Mouse (Mus musculus) liver, embryonic 11.5 days (tissue): ENCODE data around the gene Gdf15. TPM values are rescaled to one million over a fixed set of nuclear protein-coding genes. Genes with fewer than 3 reads are reported as not detected.

ENCODE experiments used
- ATAC-seq: fragments of 200-750 bp; cut with Nextera tagmentation; replicated peaks from 2 replicates; pipeline ENCODE4 v1.8.0; 2017; ENCODE audit warnings: moderate number of reproducible peaks, mild to moderate bottlenecking, moderate TSS enrichment, moderate library complexity; ENCODE audit not compliant: low FRiP score
- DNase-seq: peaks from one replicate; pipeline ENCODE4 v3.0.0-alpha.2; 2017; ENCODE audit warnings: low spot score
- H3K27ac ChIP-seq: fragments of 300-500 bp; sonication (generic); 2 replicates; pipeline ENCODE4 v1.5.1; 2014; ENCODE audit warnings: mild to moderate bottlenecking, low read depth, low read length, control low read depth
- H3K27me3 ChIP-seq: fragments of 300-500 bp; sonication (generic); replicated peaks from 2 replicates; pipeline ENCODE4 v1.6.1; 2014; ENCODE audit warnings: low read length, mixed read lengths; ENCODE audit not compliant: control insufficient read depth, insufficient read depth
- H3K36me3 ChIP-seq: fragments of 300-500 bp; sonication (generic); 2 replicates; pipeline ENCODE4 v1.6.1; 2014; ENCODE audit warnings: mild to moderate bottlenecking, low read length, moderate library complexity, mixed read lengths; ENCODE audit not compliant: control insufficient read depth, insufficient read depth
- H3K4me1 ChIP-seq: fragments of 300-500 bp; sonication (generic); replicated peaks from 2 replicates; pipeline ENCODE4 v1.6.1; 2014; ENCODE audit warnings: low read length, mixed read lengths; ENCODE audit not compliant: control insufficient read depth, insufficient read depth
- H3K4me2 ChIP-seq: fragments of 300-500 bp; sonication (generic); 2 replicates; pipeline ENCODE4 v1.6.1; 2014; ENCODE audit warnings: mild to moderate bottlenecking, control low read depth, moderate library complexity
- H3K4me3 ChIP-seq: fragments of 300-500 bp; sonication (generic); 2 replicates; pipeline ENCODE4 v1.5.1; 2014; ENCODE audit warnings: low read depth, low read length, control low read depth
- H3K9ac ChIP-seq: fragments of 300-500 bp; sonication (generic); 2 replicates; pipeline ENCODE4 v1.6.1; 2014; ENCODE audit warnings: low read depth, low read length, control low read depth
- H3K9me3 ChIP-seq: fragments of 300-500 bp; sonication (generic); 2 replicates; pipeline ENCODE4 v1.6.1; 2016; ENCODE audit warnings: low read length, inconsistent platforms, mixed read lengths; ENCODE audit not compliant: control insufficient read depth
- WGBS: fragments of 180-500 bp; shearing (Covaris S2); extraction: QIAGEN DNeasy Blood & Tissue Kit; methylation state at CpG from one replicate; pipeline ENCODE4 v1.1.7; 2014; 5-methylcytosine and 5-hydroxymethylcytosine counted together
- polyA plus RNA-seq: library from polyadenylated mRNA; unstranded; fragments of >200 nt; fragmentation: Nextera tagmentation; extraction: Ambion mirVana; gene quantifications from 2 replicates; pipeline ENCODE4 v1.2.1, GENCODE M21; 2014

Gdf15 gene
- polyA plus RNA-seq: 4.2 and 4.9 TPM in 2 replicates

- ATAC-seq: 0 out of 2 replicates have a peak, but pooled peaks have one; percentile 4
- Histone ChIP-seq H3K9ac (peak within 1 kb of the TSS; percentile 61), H3K4me2 (peak within 1 kb of the TSS; percentile 90), H3K4me1 (peaks cover 43% of the 10 kb centered on the region), H3K36me3 (no peaks in the 10 kb centered on the region), H3K27me3 (peaks cover 9% of the 10 kb centered on the region; the same call in 1 of the 2 replicates), H3K27ac (peak within 1 kb of the TSS; percentile 89), H3K4me3 (peak within 1 kb of the TSS; percentile 59), H3K9me3 (no peaks in the 10 kb centered on the region)
- no peak for DNase-seq
- 69% methylated on average over 6 of the region's 6 CpGs for WGBS
Observed at GRCm38 (mm10) chr8:70632346-70632892, at the start of gene Gdf15. Gene Gdf15 (minus strand): TSS chr8:70632456.

GRCm38 (mm10) chr8:70681410-70681809 lies 49.2 kb upstream of the Gdf15 start:
- Histone ChIP-seq H3K27ac (no peak overlapping the region), H3K4me2 (no peak overlapping the region), H3K27me3 (no peaks in the 10 kb centered on the region), H3K36me3 (peaks cover 23% of the 10 kb centered on the region), H3K4me1 (peaks cover 25% of the 10 kb centered on the region), H3K4me3 (no peak overlapping the region), H3K9me3 (no peaks in the 10 kb centered on the region), H3K9ac (no peak overlapping the region)
- DNase-seq (no peak), ATAC-seq (no peak)
- 53% methylated on average over 3 of the region's 3 CpGs for WGBS

GRCm38 (mm10) chr8:70680039-70680438 lies 47.8 kb upstream of the Gdf15 start:
- Histone ChIP-seq H3K4me1 (peaks cover 34% of the 10 kb centered on the region), H3K27me3 (no peaks in the 10 kb centered on the region), H3K4me3 (no peak overlapping the region), H3K27ac (no peak overlapping the region), H3K9ac (no peak overlapping the region), H3K36me3 (peaks cover 24% of the 10 kb centered on the region), H3K9me3 (no peaks in the 10 kb centered on the region), H3K4me2 (no peak overlapping the region)
- WGBS: 75% methylated on average over 3 of the region's 3 CpGs
- ATAC-seq: no peak
- DNase-seq: no peak

- no peak for ATAC-seq
- DNase-seq: no peak
- peak overlapping the region; percentile 22; the same call in 1 of the 2 replicates for H3K9ac ChIP-seq
- WGBS: 95% methylated on average over 4 of the region's 4 CpGs
- H3K9me3 ChIP-seq: no peaks in the 10 kb centered on the region
- no peak overlapping the region for H3K27ac ChIP-seq
- peaks cover 24% of the 10 kb centered on the region for H3K36me3 ChIP-seq
- no peak overlapping the region for H3K4me3 ChIP-seq
- H3K27me3 ChIP-seq: no peaks in the 10 kb centered on the region
- H3K4me2 ChIP-seq: no peak overlapping the region
- peaks cover 40% of the 10 kb centered on the region for H3K4me1 ChIP-seq
Observed at GRCm38 (mm10) chr8:70679404-70679803, 47.1 kb upstream of the Gdf15 start.

GRCm38 (mm10) chr8:70678679-70679078 lies 46.4 kb upstream of the Gdf15 start:
- Histone ChIP-seq H3K4me1 (peaks cover 45% of the 10 kb centered on the region), H3K9ac (no peak overlapping the region), H3K4me3 (no peak overlapping the region), H3K27me3 (no peaks in the 10 kb centered on the region), H3K9me3 (no peaks in the 10 kb centered on the region), H3K36me3 (peaks cover 24% of the 10 kb centered on the region), H3K27ac (no peak overlapping the region), H3K4me2 (no peak overlapping the region)
- ATAC-seq: no peak
- no peak for DNase-seq

GRCm38 (mm10) chr8:70677451-70678080 lies 45.3 kb upstream of the Gdf15 start:
- Histone ChIP-seq H3K27ac (no peak overlapping the region; the same call in 1 of the 2 replicates), H3K4me1 (peaks cover 44% of the 10 kb centered on the region), H3K27me3 (no peaks in the 10 kb centered on the region), H3K36me3 (peaks cover 24% of the 10 kb centered on the region), H3K4me2 (peak overlapping the region; percentile 46), H3K4me3 (no peak overlapping the region), H3K9ac (peak overlapping the region; percentile 46), H3K9me3 (no peaks in the 10 kb centered on the region)
- 90% methylated on average over 15 of the region's 15 CpGs for WGBS
- ATAC-seq (no peak), DNase-seq (no peak)

GRCm38 (mm10) chr8:70675336-70675735 lies 43.1 kb upstream of the Gdf15 start:
- H3K27me3 ChIP-seq: no peaks in the 10 kb centered on the region
- H3K4me1 ChIP-seq: peaks cover 37% of the 10 kb centered on the region
- WGBS: 57% methylated on average over 1 of the region's 1 CpGs
- no peak for DNase-seq
- no peak for ATAC-seq
- H3K9ac ChIP-seq: peak overlapping the region; percentile 41; the same call in 1 of the 2 replicates
- no peaks in the 10 kb centered on the region for H3K9me3 ChIP-seq
- no peak overlapping the region for H3K4me3 ChIP-seq
- H3K27ac ChIP-seq: peak overlapping the region; percentile 94; the same call in 1 of the 2 replicates
- peak overlapping the region; percentile 89 for H3K4me2 ChIP-seq
- H3K36me3 ChIP-seq: peaks cover 24% of the 10 kb centered on the region

GRCm38 (mm10) chr8:70674716-70675115 lies 42.5 kb upstream of the Gdf15 start:
- H3K9me3 ChIP-seq: no peaks in the 10 kb centered on the region
- peak overlapping the region; percentile 74; the same call in 1 of the 2 replicates for H3K4me3 ChIP-seq
- H3K4me2 ChIP-seq: peak overlapping the region; percentile 89
- 51% methylated on average over 4 of the region's 4 CpGs for WGBS
- H3K27me3 ChIP-seq: no peaks in the 10 kb centered on the region
- peak overlapping the region; percentile 84 for H3K9ac ChIP-seq
- no peak for DNase-seq
- H3K4me1 ChIP-seq: peaks cover 37% of the 10 kb centered on the region
- peaks cover 24% of the 10 kb centered on the region for H3K36me3 ChIP-seq
- no peak for ATAC-seq
- peak overlapping the region; percentile 94 for H3K27ac ChIP-seq

GRCm38 (mm10) chr8:70674109-70674508 lies 41.9 kb upstream of the Gdf15 start:
- Histone ChIP-seq H3K9ac (peak overlapping the region; percentile 84), H3K36me3 (peaks cover 19% of the 10 kb centered on the region), H3K4me2 (peak overlapping the region; percentile 89), H3K27me3 (no peaks in the 10 kb centered on the region), H3K4me3 (peak overlapping the region; percentile 74), H3K9me3 (no peaks in the 10 kb centered on the region), H3K27ac (peak overlapping the region; percentile 94), H3K4me1 (peaks cover 37% of the 10 kb centered on the region)
- no peak for ATAC-seq
- DNase-seq: no peak
- WGBS: 81% methylated on average over 3 of the region's 3 CpGs
